In genomic region chr9:98176701-98177380, GRCm38 (mm10) we compare ENCODE assay signal across 22 mouse cellular contexts.
DNase-seq lines count a peak whose midpoint lies in the region; ATAC-seq and TF ChIP-seq lines count a peak whose summit lies in the region.
"Had no signal": no experiment of that assay in that cellular context is flagged by ENCODE, and none has a peak within 500 bp of the region (broad histone marks: within the 10 kb centered on the region; RNA-seq: fewer than 3 reads in every experiment).

No protein-coding gene starts in this region.

- no peaks in the 10 kb centered on the region for H3K27me3 ChIP-seq in forebrain, embryonic 10.5 days (ENCODE audit: poor library complexity, severe bottlenecking)
- no peaks in the 10 kb centered on the region for H3K27me3 ChIP-seq in forebrain, embryonic 12.5 days
- H3K27me3 ChIP-seq in kidney, postnatal 0 days (ENCODE audit: insufficient read depth, low read length), result no peaks in the 10 kb centered on the region
- H3K27me3 ChIP-seq in kidney, adult 2 months (replicated peaks; ENCODE audit: control insufficient read depth, insufficient read depth, low read length), result no peaks in the 10 kb centered on the region
- H3K27me3 ChIP-seq in neural tube, embryonic 12.5 days (replicated peaks), result no peaks in the 10 kb centered on the region
- H3K27me3 ChIP-seq: heart, embryonic 13.5 days; lung, embryonic 15.5 days; Patski had no signal

- 78% methylated on average over 7 of the region's 7 CpGs for WGBS in forebrain, embryonic 10.5 days
- whole genome bisulfite sequencing in forebrain, embryonic 12.5 days, result 62% methylated on average over 7 of the region's 7 CpGs
- 52% methylated on average over 7 of the region's 7 CpGs for WGBS in kidney, postnatal 0 days
- 59% methylated on average over 7 of the region's 7 CpGs for WGBS in kidney, adult 2 months
- 51% methylated on average over 7 of the region's 7 CpGs for WGBS in neural tube, embryonic 12.5 days

- no peak for TF ChIP-seq POLR2A in kidney, adult 2 months (IDR thresholded peaks at IDR 0.05; ENCODE audit: low read depth, low read length)
- TF ChIP-seq POLR2A in brain, embryonic 14.5 days (IDR thresholded peaks at IDR 0.05; ENCODE audit: borderline replicate concordance, extremely low read depth, insufficient read depth, insufficient read length, poor library complexity, severe bottlenecking), result no peak

- no peak for TF ChIP-seq CTCF in kidney, postnatal 0 days (IDR thresholded peaks at IDR 0.05; ENCODE audit: low read depth)
- no peak for TF ChIP-seq CTCF in kidney, adult 2 months (conservative IDR thresholded peaks at IDR 0.05; ENCODE audit: insufficient read depth, insufficient read length, low read depth, low read length)
- no peak for TF ChIP-seq CTCF in brain, embryonic 14.5 days (IDR thresholded peaks at IDR 0.05; ENCODE audit: borderline replicate concordance, extremely low read depth, insufficient read depth, insufficient read length)

- H3K4me3 ChIP-seq in forebrain, embryonic 10.5 days, result no peak overlapping the region
- H3K4me3 ChIP-seq in forebrain, embryonic 12.5 days (replicated peaks), result no peak overlapping the region
- no peak overlapping the region for H3K4me3 ChIP-seq in kidney, postnatal 0 days (replicated peaks; ENCODE audit: low read depth, low read length)
- no peak overlapping the region for H3K4me3 ChIP-seq in kidney, adult 2 months (ENCODE audit: insufficient read depth, low read depth, low read length)
- no peak overlapping the region for H3K4me3 ChIP-seq in neural tube, embryonic 12.5 days
- H3K4me3 ChIP-seq: heart, embryonic 13.5 days; lung, embryonic 15.5 days; midbrain, embryonic 10.5 days had no signal

- no peaks in the 10 kb centered on the region for H3K9me3 ChIP-seq in forebrain, embryonic 10.5 days
- no peaks in the 10 kb centered on the region for H3K9me3 ChIP-seq in forebrain, embryonic 12.5 days
- no peaks in the 10 kb centered on the region for H3K9me3 ChIP-seq in kidney, postnatal 0 days (replicated peaks; ENCODE audit: low read length)
- no peaks in the 10 kb centered on the region for H3K9me3 ChIP-seq in neural tube, embryonic 12.5 days
- H3K9me3 ChIP-seq: heart, embryonic 13.5 days; lung, embryonic 15.5 days; midbrain, embryonic 10.5 days had no signal

- no peak for ATAC-seq in forebrain, embryonic 12.5 days (ENCODE audit: low FRiP score)
- no peak for ATAC-seq in kidney, postnatal 0 days (replicated peaks; ENCODE audit: low FRiP score, low read depth)
- peak; percentile 70; the same call in 1 of the 2 replicates for ATAC-seq in neural tube, embryonic 12.5 days (ENCODE audit: low FRiP score, low read depth)
- ATAC-seq: activated CD4-positive, CD25-positive, alpha-beta regulatory T cell, adult 4 months; CD4-positive, CD25-positive, alpha-beta regulatory T cell, adult 4 months; inflammation-experienced regulatory T-cells, adult 6 months; Patski had no signal

- DNase-seq in forebrain, embryonic 10.5 days (ENCODE audit: extremely low spot score, low spot score), result peak; percentile 5
- peak; percentile 28 for DNase-seq in kidney, postnatal 0 days (ENCODE audit: low spot score)
- no peak for DNase-seq in kidney, adult 2 months
- DNase-seq in brain, embryonic 14.5 days (ENCODE audit: low read depth), result peak; percentile 69
- DNase-seq in gastrocnemius, postnatal 4 days (ENCODE audit: low spot score in 2 of 2), result no peak
- DNase-seq in right cerebral cortex, postnatal 25 days, result no peak
- DNase-seq: adrenal gland, postnatal 10 days; cerebellum, adult 11-12 months; cerebellum, postnatal 36 days; kidney, postnatal 4 days; lung, postnatal 4 days; thymus, postnatal 36 days had no signal

- no peak overlapping the region for H3K9ac ChIP-seq in forebrain, embryonic 12.5 days
- H3K9ac ChIP-seq in kidney, postnatal 0 days (ENCODE audit: low read depth, low read length), result no peak overlapping the region
- no peak overlapping the region for H3K9ac ChIP-seq in neural tube, embryonic 12.5 days
- H3K9ac ChIP-seq: heart, embryonic 13.5 days; liver, embryonic 14.5 days; lung, embryonic 15.5 days had no signal

- H3K27ac ChIP-seq in forebrain, embryonic 10.5 days, result no peak overlapping the region
- H3K27ac ChIP-seq in forebrain, embryonic 12.5 days, result no peak overlapping the region
- H3K27ac ChIP-seq in kidney, postnatal 0 days, result no peak overlapping the region
- no peak overlapping the region for H3K27ac ChIP-seq in kidney, adult 2 months (ENCODE audit: insufficient read depth, low read depth, low read length)
- H3K27ac ChIP-seq in neural tube, embryonic 12.5 days, result no peak overlapping the region
- H3K27ac ChIP-seq: heart, embryonic 13.5 days; liver, embryonic 14.5 days; lung, embryonic 15.5 days; midbrain, embryonic 10.5 days had no signal

- H3K4me1 ChIP-seq in forebrain, embryonic 10.5 days, result no peaks in the 10 kb centered on the region
- H3K4me1 ChIP-seq in forebrain, embryonic 12.5 days, result no peaks in the 10 kb centered on the region; the same call in 1 of the 2 replicates
- no peaks in the 10 kb centered on the region for H3K4me1 ChIP-seq in kidney, postnatal 0 days (replicated peaks; ENCODE audit: insufficient read depth, low read length)
- H3K4me1 ChIP-seq in kidney, adult 2 months (ENCODE audit: control insufficient read depth, insufficient read depth, low read length), result no peaks in the 10 kb centered on the region
- no peaks in the 10 kb centered on the region for H3K4me1 ChIP-seq in neural tube, embryonic 12.5 days
- H3K4me1 ChIP-seq: heart, embryonic 13.5 days; lung, embryonic 15.5 days had no signal

- no peak overlapping the region for H3K4me2 ChIP-seq in forebrain, embryonic 12.5 days
- no peak overlapping the region for H3K4me2 ChIP-seq in kidney, postnatal 0 days (ENCODE audit: low read length)
- no peak overlapping the region for H3K4me2 ChIP-seq in neural tube, embryonic 12.5 days (replicated peaks)
- H3K4me2 ChIP-seq: heart, embryonic 13.5 days; lung, embryonic 15.5 days had no signal

- H3K36me3 ChIP-seq in forebrain, embryonic 10.5 days (replicated peaks), result no peaks in the 10 kb centered on the region
- no peaks in the 10 kb centered on the region for H3K36me3 ChIP-seq in forebrain, embryonic 12.5 days (replicated peaks)
- H3K36me3 ChIP-seq in kidney, postnatal 0 days (ENCODE audit: insufficient read depth, low read length), result no peaks in the 10 kb centered on the region
- H3K36me3 ChIP-seq in kidney, adult 2 months (ENCODE audit: control insufficient read depth, insufficient read depth, low read length), result no peaks in the 10 kb centered on the region
- H3K36me3 ChIP-seq in neural tube, embryonic 12.5 days, result no peaks in the 10 kb centered on the region
- H3K36me3 ChIP-seq: heart, embryonic 13.5 days; lung, embryonic 15.5 days; midbrain, embryonic 10.5 days had no signal

Comparison
In these comparisons a context has a peak if more than half of its experiments do, and no peak if none do; other contexts are left out.
1. DNase-seq: peak in forebrain, embryonic 10.5 days (single experiment), kidney, postnatal 0 days (single experiment) and brain, embryonic 14.5 days (single experiment); none in kidney, adult 2 months (single experiment), gastrocnemius, postnatal 4 days (0 of 2) and right cerebral cortex, postnatal 25 days (single experiment).